In genomic region chr1:171034201-171034600, GRCm38 (mm10) we compare ENCODE assay signal across 8 mouse cellular contexts. TPM values are rescaled to one million over a fixed set of nuclear protein-coding genes. Genes with fewer than 3 reads are reported as not detected.
DNase-seq lines count a peak whose midpoint lies in the region; ATAC-seq lines count a peak whose summit lies in the region.

No protein-coding gene starts in this region.

- no peak overlapping the region for H3K9ac ChIP-seq in limb, embryonic 12.5 days (replicated peaks)
- no peak overlapping the region for H3K9ac ChIP-seq in stomach, embryonic 14.5 days (replicated peaks; ENCODE audit: low read depth, low read length)

- H3K4me1 ChIP-seq in erythroblast, embryonic 14.5 days (ENCODE audit: control insufficient read depth): peaks cover 61% of the 10 kb centered on the region
- peaks cover 11% of the 10 kb centered on the region for H3K4me1 ChIP-seq in limb, embryonic 12.5 days (replicated peaks)
- H3K4me1 ChIP-seq in stomach, embryonic 14.5 days (ENCODE audit: control insufficient read depth, insufficient read depth, low read length): peaks cover 4% of the 10 kb centered on the region; the same call in 1 of the 2 replicates

- no peaks in the 10 kb centered on the region for H3K9me3 ChIP-seq in erythroblast, embryonic 14.5 days (ENCODE audit: control insufficient read depth, low read length)
- no peaks in the 10 kb centered on the region for H3K9me3 ChIP-seq in limb, embryonic 12.5 days
- H3K9me3 ChIP-seq in stomach, embryonic 14.5 days (ENCODE audit: control insufficient read depth, low read depth, low read length): no peaks in the 10 kb centered on the region

- 8% methylated on average over 11 of the region's 11 CpGs for WGBS in limb, embryonic 12.5 days
- WGBS in stomach, embryonic 14.5 days: 9% methylated on average over 11 of the region's 11 CpGs

- H3K27me3 ChIP-seq in erythroblast, embryonic 14.5 days (ENCODE audit: control insufficient read depth): peaks cover 37% of the 10 kb centered on the region
- H3K27me3 ChIP-seq in limb, embryonic 12.5 days: peaks cover 62% of the 10 kb centered on the region
- H3K27me3 ChIP-seq in stomach, embryonic 14.5 days (ENCODE audit: control insufficient read depth, insufficient read depth, low read length): no peaks in the 10 kb centered on the region

- H3K4me2 ChIP-seq in limb, embryonic 12.5 days: peak overlapping the region; percentile 89
- peak overlapping the region; percentile 87 for H3K4me2 ChIP-seq in stomach, embryonic 14.5 days (replicated peaks; ENCODE audit: low read depth, low read length)

- ATAC-seq in erythroblast, adult 5-6 weeks (replicated peaks; ENCODE audit: low FRiP score, poor library complexity, severe bottlenecking): no peak
- ATAC-seq in limb, embryonic 12.5 days (ENCODE audit: insufficient number of reproducible peaks, insufficient read depth, low FRiP score, low TSS enrichment, low read depth): no peak
- ATAC-seq in stomach, embryonic 14.5 days (ENCODE audit: insufficient number of reproducible peaks, insufficient read depth, low FRiP score, low read depth): no peak

- DNase-seq in right cerebral cortex, postnatal 25 days: peak; percentile 14
- no peak for DNase-seq in right cerebral cortex, postnatal 4 days
- DNase-seq in retina, embryonic 14.5 days (ENCODE audit: low spot score): no peak
- DNase-seq in cerebellum, postnatal 14 days: no peak

- no peaks in the 10 kb centered on the region for H3K36me3 ChIP-seq in erythroblast, embryonic 14.5 days (ENCODE audit: control insufficient read depth)
- no peaks in the 10 kb centered on the region for H3K36me3 ChIP-seq in limb, embryonic 12.5 days
- no peaks in the 10 kb centered on the region for H3K36me3 ChIP-seq in stomach, embryonic 14.5 days (ENCODE audit: control insufficient read depth, insufficient read depth, low read length)

- H3K27ac ChIP-seq in limb, embryonic 12.5 days: no peak overlapping the region
- H3K27ac ChIP-seq in stomach, embryonic 14.5 days (ENCODE audit: low read length): no peak overlapping the region

- H3K4me3 ChIP-seq in erythroblast, embryonic 14.5 days (replicated peaks): peak overlapping the region; percentile 69
- peak overlapping the region; percentile 59 for H3K4me3 ChIP-seq in limb, embryonic 12.5 days (replicated peaks)
- H3K4me3 ChIP-seq in stomach, embryonic 14.5 days (ENCODE audit: low read depth, low read length): peak overlapping the region; percentile 55

RNA-seq across cellular contexts. Expression of gene Fcgr4, which starts 15.5 kb away (rescaled TPM):
- not detected in 2 replicates for polyA plus RNA-seq in erythroblast, embryonic 14.5 days (2012)
- total RNA-seq in erythroblast, adult 5-6 weeks (2015; ENCODE audit: low replicate concordance): 15.3 and 27.5 TPM in 2 replicates
- 9.3 and 10.6 TPM in 2 replicates for total RNA-seq in erythroblast, adult 5-6 weeks (2017; ENCODE audit: low replicate concordance)
- polyA plus RNA-seq in limb, embryonic 12.5 days (2016; fragmentation: Nextera tagmentation; extraction: Ambion mirVana): 0.17 and 0.21 TPM in 2 replicates
- polyA plus RNA-seq in stomach, embryonic 14.5 days (2014; fragmentation: Nextera tagmentation; extraction: Ambion mirVana): 0.74 and 0.91 TPM in 2 replicates

RNA-seq across cellular contexts. Expression of gene Fcgr3, which starts 30.5 kb away (rescaled TPM):
- 0.06 TPM in 1 of 2 replicates, not detected in the other for polyA plus RNA-seq in erythroblast, embryonic 14.5 days (2012)
- 100 and 146 TPM in 2 replicates for total RNA-seq in erythroblast, adult 5-6 weeks (2015; ENCODE audit: low replicate concordance)
- 78.3 and 110 TPM in 2 replicates for total RNA-seq in erythroblast, adult 5-6 weeks (2017; ENCODE audit: low replicate concordance)
- polyA plus RNA-seq in limb, embryonic 12.5 days (2016; fragmentation: Nextera tagmentation; extraction: Ambion mirVana): 4.5 and 5.3 TPM in 2 replicates
- 11.1 and 14.8 TPM in 2 replicates for polyA plus RNA-seq in stomach, embryonic 14.5 days (2014; fragmentation: Nextera tagmentation; extraction: Ambion mirVana)

RNA-seq across cellular contexts. Expression of gene Fcgr2b, which starts 57.9 kb away (rescaled TPM):
- not detected in 2 replicates for polyA plus RNA-seq in erythroblast, embryonic 14.5 days (2012)
- total RNA-seq in erythroblast, adult 5-6 weeks (2015; ENCODE audit: low replicate concordance): 38.0 and 43.5 TPM in 2 replicates
- 20.1 and 23.1 TPM in 2 replicates for total RNA-seq in erythroblast, adult 5-6 weeks (2017; ENCODE audit: low replicate concordance)
- polyA plus RNA-seq in limb, embryonic 12.5 days (2016; fragmentation: Nextera tagmentation; extraction: Ambion mirVana): 0.33 and 0.34 TPM in 2 replicates
- 1.4 and 1.7 TPM in 2 replicates for polyA plus RNA-seq in stomach, embryonic 14.5 days (2014; fragmentation: Nextera tagmentation; extraction: Ambion mirVana)
